Mouse (Mus musculus) kidney, embryonic 14.5 days (tissue): ENCODE results near the gene Cyp46a1. TPM values are rescaled to one million over a fixed set of nuclear protein-coding genes. Genes with fewer than 3 reads are reported as not detected.

ENCODE experiments used
- ATAC-seq: fragments of 200-750 bp; cut with Nextera tagmentation; 2 replicates; pipeline ENCODE4 v1.8.0; 2017; ENCODE audit warnings: moderate number of reproducible peaks, mild to moderate bottlenecking, moderate TSS enrichment, moderate library complexity; ENCODE audit not compliant: low FRiP score, low TSS enrichment
- H3K27ac ChIP-seq: fragments of 300-500 bp; sonication (generic); 2 replicates; pipeline ENCODE4 v1.5.1; 2014; ENCODE audit warnings: low read depth, mild to moderate bottlenecking, low read length, moderate library complexity, mixed read lengths
- H3K27me3 ChIP-seq: fragments of 300-500 bp; sonication (generic); 2 replicates; pipeline ENCODE4 v1.6.1; 2014; ENCODE audit warnings: mild to moderate bottlenecking, low read length; ENCODE audit not compliant: control insufficient read depth, insufficient read depth
- H3K36me3 ChIP-seq: fragments of 300-500 bp; sonication (generic); 2 replicates; pipeline ENCODE4 v1.6.1; 2014; ENCODE audit warnings: low read length, mixed read lengths; ENCODE audit not compliant: control insufficient read depth, insufficient read depth
- H3K4me1 ChIP-seq: fragments of 300-500 bp; sonication (generic); 2 replicates; pipeline ENCODE4 v1.6.1; 2014; ENCODE audit warnings: low read length, mixed read lengths; ENCODE audit not compliant: control insufficient read depth, insufficient read depth
- H3K4me2 ChIP-seq: fragments of 300-500 bp; sonication (generic); replicated peaks from 2 replicates; pipeline ENCODE4 v1.6.1; 2014; ENCODE audit warnings: low read depth, mild to moderate bottlenecking, low read length
- H3K4me3 ChIP-seq: fragments of 300-500 bp; sonication (generic); 2 replicates; pipeline ENCODE4 v1.5.1; 2014; ENCODE audit warnings: mild to moderate bottlenecking, low read length
- H3K9ac ChIP-seq: fragments of 300-500 bp; sonication (generic); 2 replicates; pipeline ENCODE4 v1.6.1; 2014; ENCODE audit warnings: low read depth, mild to moderate bottlenecking, low read length, moderate library complexity
- H3K9me3 ChIP-seq: fragments of 300-500 bp; sonication (generic); 2 replicates; pipeline ENCODE4 v1.6.1; 2016; ENCODE audit warnings: low read length; ENCODE audit not compliant: control insufficient read depth
- whole genome bisulfite sequencing: fragments of 180-500 bp; shearing (Covaris S2); extraction: QIAGEN DNeasy Blood & Tissue Kit; methylation state at CpG from one replicate; pipeline ENCODE4 v1.1.7; 2014; 5-methylcytosine and 5-hydroxymethylcytosine counted together
- polyA plus RNA-seq: library from polyadenylated mRNA; unstranded; fragments of >200 nt; fragmentation: Nextera tagmentation; extraction: Ambion mirVana; gene quantifications from 2 replicates; pipeline ENCODE4 v1.2.1, GENCODE M21; 2014

Gene Cyp46a1
- polyA plus RNA-seq, result 4.7 and 5.8 TPM in 2 replicates

GRCm38 (mm10) chr12:108333895-108334445 is at the start of gene Cyp46a1:
Gene Cyp46a1 (plus strand): TSS chr12:108334381.
- H3K36me3 ChIP-seq, result no peaks in the 10 kb centered on the region
- peak within 1 kb of the TSS; percentile 46 for H3K4me3 ChIP-seq
- no peaks in the 10 kb centered on the region for H3K9me3 ChIP-seq
- peaks cover 20% of the 10 kb centered on the region for H3K27me3 ChIP-seq
- peaks cover 9% of the 10 kb centered on the region; the same call in 1 of the 2 replicates for H3K4me1 ChIP-seq
- H3K9ac ChIP-seq, result peak within 1 kb of the TSS; percentile 50
- under 1% methylated on average over 48 of the region's 56 CpGs for WGBS
- no peak within 1 kb of the TSS for H3K27ac ChIP-seq
- peak; percentile 95 for ATAC-seq
- H3K4me2 ChIP-seq, result peak within 1 kb of the TSS; percentile 83

GRCm38 (mm10) chr12:108284455-108285224 is 49.5 kb upstream of the Cyp46a1 start:
- no peak for ATAC-seq
- no peak overlapping the region for H3K4me3 ChIP-seq
- no peaks in the 10 kb centered on the region for H3K27me3 ChIP-seq
- no peaks in the 10 kb centered on the region for H3K36me3 ChIP-seq
- H3K4me2 ChIP-seq, result no peak overlapping the region
- no peaks in the 10 kb centered on the region for H3K9me3 ChIP-seq
- no peak overlapping the region for H3K27ac ChIP-seq
- H3K9ac ChIP-seq, result peak overlapping the region; percentile 7; the same call in 1 of the 2 replicates
- WGBS, result 34% methylated on average over 14 of the region's 14 CpGs
- peaks cover 10% of the 10 kb centered on the region for H3K4me1 ChIP-seq

- H3K27me3 ChIP-seq, result 0 out of 2 replicates have a peak, but pooled peaks cover 2% of the 10 kb centered on the region
- 0 out of 2 replicates have a peak, but pooled peaks have one; percentile 36 for ATAC-seq
- H3K9ac ChIP-seq, result no peak overlapping the region; the same call in 1 of the 2 replicates
- 30% methylated on average over 11 of the region's 11 CpGs for WGBS
- peak overlapping the region; percentile 12; the same call in 1 of the 2 replicates for H3K27ac ChIP-seq
- H3K9me3 ChIP-seq, result no peaks in the 10 kb centered on the region
- peaks cover 10% of the 10 kb centered on the region for H3K4me1 ChIP-seq
- H3K36me3 ChIP-seq, result no peaks in the 10 kb centered on the region
- no peak overlapping the region for H3K4me3 ChIP-seq
- H3K4me2 ChIP-seq, result no peak overlapping the region
Observed at GRCm38 (mm10) chr12:108285225-108286011, 48.8 kb upstream of the Cyp46a1 start.

- no peaks in the 10 kb centered on the region for H3K9me3 ChIP-seq
- H3K27ac ChIP-seq, result no peak overlapping the region
- H3K4me3 ChIP-seq, result no peak overlapping the region
- WGBS, result 81% methylated on average over 4 of the region's 4 CpGs
- H3K4me1 ChIP-seq, result peaks cover 10% of the 10 kb centered on the region
- no peak overlapping the region for H3K9ac ChIP-seq
- no peak overlapping the region for H3K4me2 ChIP-seq
- H3K36me3 ChIP-seq, result no peaks in the 10 kb centered on the region
- no peak for ATAC-seq
- H3K27me3 ChIP-seq, result 0 out of 2 replicates have a peak, but pooled peaks cover 5% of the 10 kb centered on the region
Observed at GRCm38 (mm10) chr12:108286381-108286780, 47.8 kb upstream of the Cyp46a1 start.

- H3K36me3 ChIP-seq, result no peaks in the 10 kb centered on the region
- no peak overlapping the region for H3K27ac ChIP-seq
- H3K9ac ChIP-seq, result no peak overlapping the region
- H3K4me3 ChIP-seq, result no peak overlapping the region
- H3K27me3 ChIP-seq, result 0 out of 2 replicates have a peak, but pooled peaks cover 6% of the 10 kb centered on the region
- H3K9me3 ChIP-seq, result no peaks in the 10 kb centered on the region
- WGBS, result 91% methylated on average over 8 of the region's 8 CpGs
- H3K4me2 ChIP-seq, result no peak overlapping the region
- ATAC-seq, result no peak
- peaks cover 10% of the 10 kb centered on the region for H3K4me1 ChIP-seq
Observed at GRCm38 (mm10) chr12:108287011-108287410, 47.2 kb upstream of the Cyp46a1 start.

- 0 out of 2 replicates have a peak, but pooled peaks cover 6% of the 10 kb centered on the region for H3K27me3 ChIP-seq
- 57% methylated on average over 19 of the region's 19 CpGs for WGBS
- H3K36me3 ChIP-seq, result no peaks in the 10 kb centered on the region
- H3K4me3 ChIP-seq, result no peak overlapping the region
- no peak overlapping the region for H3K9ac ChIP-seq
- H3K4me1 ChIP-seq, result peaks cover 10% of the 10 kb centered on the region
- no peak overlapping the region for H3K27ac ChIP-seq
- no peak overlapping the region for H3K4me2 ChIP-seq
- H3K9me3 ChIP-seq, result no peaks in the 10 kb centered on the region
- no peak for ATAC-seq
Observed at GRCm38 (mm10) chr12:108288127-108288880, 45.9 kb upstream of the Cyp46a1 start.

- WGBS, result 15% methylated on average over 9 of the region's 9 CpGs
- Histone ChIP-seq H3K9ac (no peak overlapping the region), H3K27me3 (0 out of 2 replicates have a peak, but pooled peaks cover 6% of the 10 kb centered on the region), H3K9me3 (no peaks in the 10 kb centered on the region), H3K4me3 (no peak overlapping the region), H3K27ac (no peak overlapping the region), H3K4me1 (no peaks in the 10 kb centered on the region), H3K4me2 (peak overlapping the region; percentile 21; the same call in 1 of the 2 replicates), H3K36me3 (no peaks in the 10 kb centered on the region)
- ATAC-seq, result peak; percentile 61
Observed at GRCm38 (mm10) chr12:108292419-108292818, 41.8 kb upstream of the Cyp46a1 start.

- H3K4me1 ChIP-seq, result no peaks in the 10 kb centered on the region
- no peak overlapping the region for H3K27ac ChIP-seq
- H3K9me3 ChIP-seq, result no peaks in the 10 kb centered on the region
- peak overlapping the region; percentile 21; the same call in 1 of the 2 replicates for H3K4me2 ChIP-seq
- 0 out of 2 replicates have a peak, but pooled peaks cover 6% of the 10 kb centered on the region for H3K27me3 ChIP-seq
- WGBS, result 3% methylated on average over 8 of the region's 8 CpGs
- H3K4me3 ChIP-seq, result no peak overlapping the region
- no peak overlapping the region for H3K9ac ChIP-seq
- peak; percentile 26; the same call in 1 of the 2 replicates for ATAC-seq
- no peaks in the 10 kb centered on the region for H3K36me3 ChIP-seq
Observed at GRCm38 (mm10) chr12:108292957-108293356, 41.2 kb upstream of the Cyp46a1 start.
